ENCODE assay signal across 14 mouse cellular contexts in the genomic region with DNA sequence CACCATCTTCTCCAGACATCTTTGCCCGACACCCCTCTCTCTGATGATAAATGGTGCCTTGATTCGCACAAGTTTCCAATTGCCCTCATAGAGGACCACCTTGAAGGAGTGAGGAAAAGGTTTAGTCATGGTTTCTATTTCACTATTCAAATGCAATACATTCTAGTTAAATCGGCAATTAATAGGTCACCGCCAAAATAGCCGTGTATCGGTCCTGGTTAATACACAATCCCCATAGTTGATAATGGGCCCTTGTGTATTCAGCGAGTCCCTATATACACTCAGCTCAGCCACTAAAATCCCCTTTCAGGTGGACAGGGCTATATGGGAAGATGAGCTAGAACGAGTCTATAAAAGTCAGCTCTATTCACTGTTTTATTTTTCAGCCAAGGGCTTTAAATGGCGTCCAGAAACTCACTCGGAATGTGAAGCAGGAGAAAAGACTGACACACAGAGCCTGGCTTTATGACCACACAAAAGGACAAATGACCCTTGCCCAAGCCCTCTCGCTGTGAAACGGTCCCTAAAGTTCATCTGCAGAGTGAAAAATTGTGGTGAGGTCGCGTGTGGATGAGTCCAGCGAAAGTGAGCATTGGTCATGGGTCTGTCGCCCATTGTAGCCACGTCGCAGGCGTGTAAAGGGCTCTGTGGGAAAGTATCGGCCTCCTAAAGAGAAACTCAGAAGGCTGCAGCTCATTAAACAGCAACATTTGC. TPM values are rescaled to one million over a fixed set of nuclear protein-coding genes. Genes with fewer than 3 reads are reported as not detected.
A peak's percentile ranks its signal among the peaks of the same experiment; 100 is the strongest.
DNase-seq lines count a peak whose midpoint lies in the region; ATAC-seq and TF ChIP-seq lines count a peak whose summit lies in the region.
"Had no signal": no experiment of that assay in that cellular context is flagged by ENCODE, and none has a peak within 500 bp of the region (broad histone marks: within the 10 kb centered on the region; RNA-seq: fewer than 3 reads in every experiment).

No protein-coding gene starts in this region.

- H3K4me1 ChIP-seq in kidney, postnatal 0 days (replicated peaks; ENCODE audit: insufficient read depth, low read length) = no peaks in the 10 kb centered on the region
- H3K4me1 ChIP-seq in forebrain, postnatal 0 days (ENCODE audit: insufficient read depth) = no peaks in the 10 kb centered on the region
- H3K4me1 ChIP-seq in limb, embryonic 15.5 days = peaks cover 26% of the 10 kb centered on the region
- H3K4me1 ChIP-seq in neural tube, embryonic 14.5 days (ENCODE audit: control insufficient read depth, insufficient read depth, low read length) = peaks cover 15% of the 10 kb centered on the region
- H3K4me1 ChIP-seq in thymus, adult 2 months (replicated peaks; ENCODE audit: control insufficient read depth, insufficient read depth, low read length) = no peaks in the 10 kb centered on the region
- H3K4me1 ChIP-seq in heart, embryonic 12.5 days (replicated peaks) = no peaks in the 10 kb centered on the region
- no peaks in the 10 kb centered on the region for H3K4me1 ChIP-seq in intestine, embryonic 15.5 days (replicated peaks)

- H3K36me3 ChIP-seq in kidney, postnatal 0 days (ENCODE audit: insufficient read depth, low read length) = no peaks in the 10 kb centered on the region
- no peaks in the 10 kb centered on the region for H3K36me3 ChIP-seq in forebrain, postnatal 0 days (ENCODE audit: insufficient read depth)
- H3K36me3 ChIP-seq in limb, embryonic 15.5 days = no peaks in the 10 kb centered on the region
- no peaks in the 10 kb centered on the region for H3K36me3 ChIP-seq in neural tube, embryonic 14.5 days (ENCODE audit: control insufficient read depth, insufficient read depth, low read length)
- no peaks in the 10 kb centered on the region for H3K36me3 ChIP-seq in thymus, adult 2 months (ENCODE audit: control insufficient read depth, insufficient read depth, low read length)
- H3K36me3 ChIP-seq in heart, embryonic 12.5 days = no peaks in the 10 kb centered on the region
- H3K36me3 ChIP-seq in intestine, embryonic 15.5 days = no peaks in the 10 kb centered on the region

- no peak for TF ChIP-seq CTCF in kidney, postnatal 0 days (IDR thresholded peaks at IDR 0.05; ENCODE audit: low read depth)
- TF ChIP-seq CTCF in forebrain, postnatal 0 days (IDR thresholded peaks at IDR 0.05; ENCODE audit: low read depth) = no peak
- no peak for TF ChIP-seq CTCF in thymus, adult 2 months (IDR thresholded peaks at IDR 0.05; ENCODE audit: borderline replicate concordance, control insufficient read depth, extremely low read depth, insufficient read depth, low read length, poor library complexity)

- H3K4me2 ChIP-seq in kidney, postnatal 0 days (ENCODE audit: low read length) = peak overlapping the region; percentile 38
- H3K4me2 ChIP-seq in forebrain, postnatal 0 days (ENCODE audit: low read depth) = peak overlapping the region; percentile 17; the same call in 1 of the 2 replicates
- peak overlapping the region; percentile 8; the same call in 1 of the 2 replicates for H3K4me2 ChIP-seq in limb, embryonic 15.5 days
- H3K4me2 ChIP-seq in neural tube, embryonic 14.5 days (ENCODE audit: low read depth, low read length) = peak overlapping the region; percentile 21; the same call in 1 of the 2 replicates
- H3K4me2 ChIP-seq in heart, embryonic 12.5 days = no peak overlapping the region
- no peak overlapping the region for H3K4me2 ChIP-seq in intestine, embryonic 15.5 days (replicated peaks)

- no peak for ATAC-seq in kidney, postnatal 0 days (replicated peaks; ENCODE audit: low FRiP score, low read depth)
- ATAC-seq in forebrain, postnatal 0 days = no peak
- no peak for ATAC-seq in limb, embryonic 15.5 days (ENCODE audit: insufficient number of reproducible peaks, low FRiP score, low TSS enrichment, low read depth)
- ATAC-seq in neural tube, embryonic 14.5 days (ENCODE audit: low read depth) = peak; percentile 85
- no peak for ATAC-seq in heart, embryonic 12.5 days (ENCODE audit: insufficient number of reproducible peaks, low FRiP score)
- ATAC-seq in intestine, embryonic 15.5 days = no peak

- no peak overlapping the region for H3K27ac ChIP-seq in kidney, postnatal 0 days
- H3K27ac ChIP-seq in forebrain, postnatal 0 days (ENCODE audit: low read depth, low read length) = no peak overlapping the region
- peak overlapping the region; percentile 43; the same call in 1 of the 2 replicates for H3K27ac ChIP-seq in limb, embryonic 15.5 days
- H3K27ac ChIP-seq in neural tube, embryonic 14.5 days (ENCODE audit: low read depth, low read length) = no peak overlapping the region
- H3K27ac ChIP-seq in thymus, adult 2 months (ENCODE audit: control insufficient read depth, insufficient read depth, low read length) = no peak overlapping the region
- no peak overlapping the region for H3K27ac ChIP-seq in heart, embryonic 12.5 days (ENCODE audit: poor library complexity, severe bottlenecking)
- no peak overlapping the region for H3K27ac ChIP-seq in intestine, embryonic 15.5 days
- H3K27ac ChIP-seq: liver, embryonic 14.5 days had no signal

- H3K9ac ChIP-seq in kidney, postnatal 0 days (ENCODE audit: low read depth, low read length) = no peak overlapping the region
- no peak overlapping the region for H3K9ac ChIP-seq in forebrain, postnatal 0 days
- no peak overlapping the region for H3K9ac ChIP-seq in limb, embryonic 15.5 days
- no peak overlapping the region for H3K9ac ChIP-seq in neural tube, embryonic 14.5 days (replicated peaks; ENCODE audit: low read depth, low read length)
- no peak overlapping the region for H3K9ac ChIP-seq in heart, embryonic 12.5 days
- H3K9ac ChIP-seq in intestine, embryonic 15.5 days = no peak overlapping the region
- H3K9ac ChIP-seq: liver, embryonic 14.5 days had no signal

- no peak for DNase-seq in kidney, postnatal 0 days (ENCODE audit: low spot score)
- no peak for DNase-seq in kidney, postnatal 14 days
- no peak for DNase-seq in forebrain, postnatal 0 days
- no peak for DNase-seq in thymus, adult 2 months
- DNase-seq: adrenal gland, postnatal 14 days; cerebellum, adult 18-20 months; thymus, postnatal 4 days had no signal

- TF ChIP-seq POLR2A in thymus, adult 2 months (IDR thresholded peaks at IDR 0.05; ENCODE audit: control insufficient read depth, extremely low read depth, insufficient read depth, low read length, poor library complexity) = no peak

- H3K9me3 ChIP-seq in kidney, postnatal 0 days (replicated peaks; ENCODE audit: low read length) = no peaks in the 10 kb centered on the region
- H3K9me3 ChIP-seq in forebrain, postnatal 0 days (ENCODE audit: low read length) = no peaks in the 10 kb centered on the region
- no peaks in the 10 kb centered on the region for H3K9me3 ChIP-seq in limb, embryonic 15.5 days
- H3K9me3 ChIP-seq in neural tube, embryonic 14.5 days (ENCODE audit: control insufficient read depth, low read length) = no peaks in the 10 kb centered on the region
- no peaks in the 10 kb centered on the region for H3K9me3 ChIP-seq in heart, embryonic 12.5 days (replicated peaks)
- no peaks in the 10 kb centered on the region for H3K9me3 ChIP-seq in intestine, embryonic 15.5 days

- H3K4me3 ChIP-seq in kidney, postnatal 0 days (replicated peaks; ENCODE audit: low read depth, low read length) = no peak overlapping the region
- no peak overlapping the region for H3K4me3 ChIP-seq in forebrain, postnatal 0 days (ENCODE audit: low read depth, low read length)
- no peak overlapping the region for H3K4me3 ChIP-seq in limb, embryonic 15.5 days
- 0 out of 2 replicates have a peak overlapping the region, but pooled peaks have one; percentile 3 for H3K4me3 ChIP-seq in neural tube, embryonic 14.5 days (ENCODE audit: low read depth, low read length)
- no peak overlapping the region for H3K4me3 ChIP-seq in thymus, adult 2 months (ENCODE audit: control insufficient read depth, insufficient read depth, low read length)
- H3K4me3 ChIP-seq in heart, embryonic 12.5 days = no peak overlapping the region
- H3K4me3 ChIP-seq in intestine, embryonic 15.5 days (replicated peaks) = no peak overlapping the region

- H3K27me3 ChIP-seq in kidney, postnatal 0 days (ENCODE audit: insufficient read depth, low read length) = no peaks in the 10 kb centered on the region
- H3K27me3 ChIP-seq in forebrain, postnatal 0 days (ENCODE audit: insufficient read depth, low read length) = peaks cover 18% of the 10 kb centered on the region; the same call in 1 of the 2 replicates
- no peaks in the 10 kb centered on the region; the same call in 1 of the 2 replicates for H3K27me3 ChIP-seq in limb, embryonic 15.5 days
- H3K27me3 ChIP-seq in neural tube, embryonic 14.5 days (ENCODE audit: control insufficient read depth, insufficient read depth, low read length) = peaks cover 49% of the 10 kb centered on the region
- no peaks in the 10 kb centered on the region for H3K27me3 ChIP-seq in thymus, adult 2 months (ENCODE audit: control insufficient read depth, insufficient read depth, low read length)
- peaks cover 14% of the 10 kb centered on the region; the same call in 1 of the 2 replicates for H3K27me3 ChIP-seq in heart, embryonic 12.5 days (replicated peaks)
- no peaks in the 10 kb centered on the region for H3K27me3 ChIP-seq in intestine, embryonic 15.5 days (replicated peaks)

- 49% methylated on average over 20 of the region's 20 CpGs for WGBS in kidney, postnatal 0 days
- WGBS in forebrain, postnatal 0 days = 29% methylated on average over 20 of the region's 20 CpGs
- WGBS in limb, embryonic 15.5 days = 55% methylated on average over 20 of the region's 20 CpGs
- 11% methylated on average over 20 of the region's 20 CpGs for WGBS in neural tube, embryonic 14.5 days
- WGBS in thymus, adult 2 months = 93% methylated on average over 20 of the region's 20 CpGs
- WGBS in heart, embryonic 12.5 days = 88% methylated on average over 20 of the region's 20 CpGs
- WGBS in intestine, embryonic 15.5 days = 68% methylated on average over 20 of the region's 20 CpGs

RNA-seq across cellular contexts. Expression of a gene that starts 16.5 kb away (rescaled TPM):
- 0.18 TPM in 1 of 2 replicates, not detected in the other for polyA plus RNA-seq in kidney, postnatal 0 days (2015; fragmentation: Nextera tagmentation; extraction: Ambion mirVana)
- 2.8 and 6.9 TPM in 2 replicates for total RNA-seq in forebrain, postnatal 0 days (2014; rRNA removed)
- polyA plus RNA-seq in forebrain, postnatal 0 days (2015; fragmentation: Nextera tagmentation; extraction: Ambion mirVana) = 6.7 and 9.6 TPM in 2 replicates
- polyA plus RNA-seq in limb, embryonic 15.5 days (2015; fragmentation: Nextera tagmentation; extraction: Ambion mirVana) = 10.8 and 12.7 TPM in 2 replicates
- polyA plus RNA-seq in neural tube, embryonic 14.5 days (2014; fragmentation: Nextera tagmentation; extraction: Ambion mirVana) = 8.9 and 13.7 TPM in 2 replicates
- polyA plus RNA-seq in thymus, adult 2 months (2012; rRNA removed) = 0.19 and 0.28 TPM in 2 replicates
- polyA plus RNA-seq in heart, embryonic 12.5 days (2016; fragmentation: Nextera tagmentation; extraction: Ambion mirVana) = not detected in 2 replicates
- polyA plus RNA-seq in intestine, embryonic 15.5 days (2015; fragmentation: Nextera tagmentation; extraction: Ambion mirVana) = 0.34 TPM in 1 of 2 replicates, not detected in the other
- total RNA-seq: hematopoietic stem cell, adult 5-6 weeks; megakaryocyte, adult 5-6 weeks had no signal
- polyA plus RNA-seq: liver, embryonic 14.5 days had no signal

Comparison
In these comparisons a context has a peak if more than half of its experiments do, and no peak if none do; other contexts are left out.
1. H3K4me2 ChIP-seq: peak in kidney, postnatal 0 days (single experiment), forebrain, postnatal 0 days (single experiment), limb, embryonic 15.5 days (single experiment) and neural tube, embryonic 14.5 days (single experiment); none in heart, embryonic 12.5 days (single experiment) and intestine, embryonic 15.5 days (single experiment).